15 mouse cellular contexts compared by ENCODE assay signal in genomic region chr5:132908220-132908619, GRCm38 (mm10).
"Had no signal": no experiment of that assay in that cellular context is flagged by ENCODE, and none has a peak within 500 bp of the region (broad histone marks: within the 10 kb centered on the region; RNA-seq: fewer than 3 reads in every experiment).

No protein-coding gene starts in this region.

- H3K9ac ChIP-seq: liver, embryonic 13.5 days; midbrain, embryonic 12.5 days; midbrain, embryonic 15.5 days; neural tube, embryonic 13.5 days; stomach, embryonic 15.5 days had no signal

- H3K36me3 ChIP-seq: liver, embryonic 13.5 days; midbrain, embryonic 12.5 days; midbrain, embryonic 15.5 days; neural tube, embryonic 13.5 days; stomach, embryonic 15.5 days had no signal

- H3K4me2 ChIP-seq: liver, embryonic 13.5 days; midbrain, embryonic 12.5 days; midbrain, embryonic 15.5 days; neural tube, embryonic 13.5 days; stomach, embryonic 15.5 days had no signal

- ATAC-seq: midbrain, embryonic 15.5 days had no signal

- DNase-seq: kidney, adult 9 months; kidney, postnatal 14 days; kidney, postnatal 4 days; liver, embryonic 13.5 days; lung, adult 2 months; lung, postnatal 14 days; lung, postnatal 4 days; right cerebral cortex, postnatal 25 days; spleen, adult 18-20 months; thymus, postnatal 36 days had no signal

- H3K9me3 ChIP-seq: liver, embryonic 13.5 days; midbrain, embryonic 12.5 days; midbrain, embryonic 15.5 days; neural tube, embryonic 13.5 days; stomach, embryonic 15.5 days had no signal

- H3K4me1 ChIP-seq: liver, embryonic 13.5 days; midbrain, embryonic 15.5 days; neural tube, embryonic 13.5 days; stomach, embryonic 15.5 days had no signal

- H3K27me3 ChIP-seq: liver, embryonic 13.5 days; midbrain, embryonic 15.5 days; neural tube, embryonic 13.5 days; stomach, embryonic 15.5 days had no signal

- H3K4me3 ChIP-seq: liver, embryonic 13.5 days; midbrain, embryonic 12.5 days; midbrain, embryonic 15.5 days; myocyte; neural tube, embryonic 13.5 days; stomach, embryonic 15.5 days had no signal

- H3K27ac ChIP-seq: liver, embryonic 13.5 days; midbrain, embryonic 12.5 days; midbrain, embryonic 15.5 days; neural tube, embryonic 13.5 days; stomach, embryonic 15.5 days had no signal
